Mouse (Mus musculus) bone marrow macrophage, adult 2 months (primary cell): Measurements from ENCODE around the gene Faf2. TPM values are rescaled to one million over a fixed set of nuclear protein-coding genes. Genes with fewer than 3 reads are reported as not detected.
A peak's percentile ranks its signal among the peaks of the same experiment; 100 is the strongest.

Experiments
- H3K27ac ChIP-seq: 2 replicates; pipeline ENCODE4 v1.5.1; 2012; ENCODE audit warnings: low read depth, low read length; ENCODE audit not compliant: insufficient read depth
- H3K4me1 ChIP-seq: 2 replicates; pipeline ENCODE4 v1.6.1; 2012; ENCODE audit warnings: low read length; ENCODE audit not compliant: control insufficient read depth, insufficient read depth
- H3K4me3 ChIP-seq: 2 replicates; pipeline ENCODE4 v1.5.1; 2012; ENCODE audit warnings: mild to moderate bottlenecking, low read length, moderate library complexity; ENCODE audit not compliant: insufficient read depth
- CTCF ChIP-seq: IDR thresholded peaks from 2 replicates; pipeline ENCODE4 v1.5.1; 2012; ENCODE audit warnings: low read depth, mild to moderate bottlenecking, low read length, moderate library complexity
- POLR2A ChIP-seq: IDR thresholded peaks from 2 replicates; pipeline ENCODE4 v1.6.1; 2012; ENCODE audit warnings: mild to moderate bottlenecking, low read depth, low read length, borderline replicate concordance
- polyA plus RNA-seq: library from polyadenylated mRNA; stranded (reverse); fragments of >200 nt; gene quantifications from 2 replicates; pipeline ENCODE4 v1.2.4, GENCODE M21; 2012; ENCODE audit not compliant: missing spikeins, insufficient read depth, insufficient read length

Faf2 gene
- polyA plus RNA-seq, 1 experiment, result 40.8 TPM

GRCm38 (mm10) chr13:54687575-54688424 is 66.2 kb downstream of the Faf2 start:
- peak overlapping the region; percentile 86 for H3K4me3 ChIP-seq
- peak overlapping the region; percentile 90 for H3K27ac ChIP-seq
- TF ChIP-seq POLR2A, result no peak
- TF ChIP-seq CTCF, result no peak
- peaks cover 34% of the 10 kb centered on the region for H3K4me1 ChIP-seq

- TF ChIP-seq POLR2A (no peak), CTCF (no peak)
- Histone ChIP-seq H3K4me3 (no peak overlapping the region), H3K4me1 (peaks cover 29% of the 10 kb centered on the region), H3K27ac (no peak overlapping the region)
Observed at GRCm38 (mm10) chr13:54690151-54690740, 68.7 kb downstream of the Faf2 start.

- no peak for TF ChIP-seq POLR2A
- TF ChIP-seq CTCF, result no peak
- no peak overlapping the region; the same call in 1 of the 2 replicates for H3K27ac ChIP-seq
- H3K4me1 ChIP-seq, result peaks cover 23% of the 10 kb centered on the region
- H3K4me3 ChIP-seq, result peak overlapping the region; percentile 93
Observed at GRCm38 (mm10) chr13:54691737-54692136, 70.2 kb downstream of the Faf2 start.

- peaks cover 23% of the 10 kb centered on the region for H3K4me1 ChIP-seq
- TF ChIP-seq CTCF (no peak), POLR2A (no peak)
- H3K4me3 ChIP-seq, result peak overlapping the region; percentile 93
- peak overlapping the region; percentile 80 for H3K27ac ChIP-seq
Observed at GRCm38 (mm10) chr13:54692711-54693557, 71.3 kb downstream of the Faf2 start.

- peak within 1 kb of the TSS; percentile 95 for H3K27ac ChIP-seq
- H3K4me1 ChIP-seq, result peaks cover 23% of the 10 kb centered on the region
- TF ChIP-seq CTCF (no peak), POLR2A (peak; percentile 28; the same call in 1 of the 2 replicates)
- peak within 1 kb of the TSS; percentile 93 for H3K4me3 ChIP-seq
Observed at GRCm38 (mm10) chr13:54693558-54694347, 72.2 kb downstream of the Faf2 start, which contains the start of gene Rnf44. Gene Rnf44, minus strand, starts transcription at chr13:54693907.

GRCm38 (mm10) chr13:54694348-54695060 is 72.9 kb downstream of the Faf2 start:
- H3K4me1 ChIP-seq, result peaks cover 23% of the 10 kb centered on the region
- no peak for TF ChIP-seq POLR2A
- TF ChIP-seq CTCF, result no peak
- H3K4me3 ChIP-seq, result peak overlapping the region; percentile 72
- H3K27ac ChIP-seq, result peak overlapping the region; percentile 95

GRCm38 (mm10) chr13:54695479-54696230 is 74.1 kb downstream of the Faf2 start:
- H3K4me1 ChIP-seq, result peaks cover 17% of the 10 kb centered on the region
- H3K27ac ChIP-seq, result no peak overlapping the region
- TF ChIP-seq CTCF, result no peak
- TF ChIP-seq POLR2A, result no peak
- H3K4me3 ChIP-seq, result no peak overlapping the region

- H3K4me3 ChIP-seq, result no peak within 1 kb of the TSS
- TF ChIP-seq CTCF (no peak), POLR2A (no peak)
Observed at GRCm38 (mm10) chr13:54701243-54701642, 79.7 kb downstream of the Faf2 start, which contains the start of gene Cdhr2. Gene Cdhr2, plus strand, starts transcription at chr13:54701461.

More at GRCm38 (mm10) chr13:54701243-54701642, 79.7 kb downstream of the Faf2 start, which contains the start of gene Cdhr2:
- H3K27ac ChIP-seq, result no peak within 1 kb of the TSS
- H3K4me1 ChIP-seq, result peaks cover 8% of the 10 kb centered on the region
